Mouse (Mus musculus): Measurements from ENCODE around the gene Msmo1. TPM values are rescaled to one million over a fixed set of nuclear protein-coding genes. Genes with fewer than 3 reads are reported as not detected.

The Msmo1 gene
- total and polyA plus RNA-seq, 3 experiments = 50.6 to 359 (median 107) TPM

GRCm38 (mm10) chr8:64761430-64761829 lies 27.8 kb upstream of the Msmo1 start:
- no peak overlapping the region for H3K27ac ChIP-seq (ENCODE audit: insufficient read depth, low read depth)
- H3K4me1 ChIP-seq (ENCODE audit: control insufficient read depth in 1 of 2, insufficient read depth in 2 of 2) = no peaks in the 10 kb centered on the region
- no peak overlapping the region for H3K4me3 ChIP-seq (replicated peaks in 1 of 3; ENCODE audit: low read depth in 2 of 3, low read length in 2 of 3, poor library complexity in 1 of 3)
- H3K9ac ChIP-seq (ENCODE audit: insufficient read depth, low read depth) = no peak overlapping the region
- no peak overlapping the region for H3K4me2 ChIP-seq (ENCODE audit: insufficient read depth, low read depth, poor library complexity, severe bottlenecking)
- TF ChIP-seq EP300 (IDR thresholded peaks at IDR 0.05; ENCODE audit: low read length) (no peak), MAX (IDR thresholded peaks at IDR 0.05; ENCODE audit: low read length) (no peak), POLR2AphosphoS2 (IDR thresholded peaks at IDR 0.05; ENCODE audit: low read depth, low read length) (no peak), TCF12 (IDR thresholded peaks at IDR 0.05; ENCODE audit: low read depth, low read length) (no peak), MEF2A (IDR thresholded peaks at IDR 0.05; ENCODE audit: borderline replicate concordance, low read depth, low read length) (no peak), PAX5 (IDR thresholded peaks at IDR 0.05; ENCODE audit: low read length) (no peak), CHD1 (IDR thresholded peaks at IDR 0.05; ENCODE audit: low read depth, low read length) (no peak), BHLHE40 (IDR thresholded peaks at IDR 0.05; ENCODE audit: low read depth, low read length) (no peak), RCOR1 (conservative IDR thresholded peaks at IDR 0.05; ENCODE audit: low read depth, low read length) (no peak), USF1 (IDR thresholded peaks at IDR 0.05; ENCODE audit: low read depth, low read length) (no peak), CTCF (conservative IDR thresholded peaks at IDR 0.05 in 1 of 2, IDR thresholded peaks at IDR 0.05 in 1 of 2; ENCODE audit: low read depth in 2 of 2, low read length in 2 of 2) (no peak), ZMIZ1 (IDR thresholded peaks at IDR 0.05; ENCODE audit: low read depth, low read length) (no peak), SMC3 (IDR thresholded peaks at IDR 0.05; ENCODE audit: low read depth, low read length) (no peak), MXI1 (IDR thresholded peaks at IDR 0.05; ENCODE audit: low read depth, low read length) (no peak)
- H3K27me3 ChIP-seq (replicated peaks) = no peaks in the 10 kb centered on the region
- DNase-seq (ENCODE audit: extremely low read depth) = no peak
- peaks cover 9 to 56% of the 10 kb centered on the region in 2 experiments for H3K36me3 ChIP-seq (replicated peaks in 1 of 2; ENCODE audit: control insufficient read depth in 1 of 2, insufficient read depth in 1 of 2, low read length in 1 of 2)
- in situ Hi-C loops (cut with MboI; ENCODE audit: low pct_ligation_motif_present, low pct_unique_long_range_greater_than_20kb, low sequenced_read_pairs) = no loop called here
- dilution Hi-C loops (cut with MboI; ENCODE audit: extremely low pct_ligation_motif_present, extremely low pct_unique_long_range_greater_than_20kb, low sequenced_read_pairs) = no loop called here
- no peaks in the 10 kb centered on the region for H3K9me3 ChIP-seq (replicated peaks; ENCODE audit: low read length)
- H3K79me2 ChIP-seq (replicated peaks; ENCODE audit: control insufficient read depth, extremely low read depth, insufficient read depth, poor library complexity, severe bottlenecking) = no peaks in the 10 kb centered on the region

GRCm38 (mm10) chr8:64757956-64758355 lies 24.4 kb upstream of the Msmo1 start:
- DNase-seq (ENCODE audit: extremely low read depth) = no peak
- Histone ChIP-seq H3K4me1 (ENCODE audit: control insufficient read depth in 1 of 2, insufficient read depth in 2 of 2) (no peaks in the 10 kb centered on the region), H3K4me2 (ENCODE audit: insufficient read depth, low read depth, poor library complexity, severe bottlenecking) (no peak overlapping the region), H3K27me3 (replicated peaks) (no peaks in the 10 kb centered on the region), H3K9ac (ENCODE audit: insufficient read depth, low read depth) (no peak overlapping the region), H3K27ac (ENCODE audit: insufficient read depth, low read depth) (no peak overlapping the region), H3K4me3 (replicated peaks in 1 of 3; ENCODE audit: low read depth in 2 of 3, low read length in 2 of 3, poor library complexity in 1 of 3) (no peak overlapping the region), H3K36me3 (replicated peaks in 1 of 2; ENCODE audit: control insufficient read depth in 1 of 2, insufficient read depth in 1 of 2, low read length in 1 of 2) (peaks cover 20 to 77% of the 10 kb centered on the region in 2 experiments), H3K79me2 (replicated peaks; ENCODE audit: control insufficient read depth, extremely low read depth, insufficient read depth, poor library complexity, severe bottlenecking) (no peaks in the 10 kb centered on the region), H3K9me3 (replicated peaks; ENCODE audit: low read length) (no peaks in the 10 kb centered on the region)
- in situ Hi-C loops (cut with MboI; ENCODE audit: low pct_ligation_motif_present, low pct_unique_long_range_greater_than_20kb, low sequenced_read_pairs) = no loop called here
- dilution Hi-C loops (cut with MboI; ENCODE audit: extremely low pct_ligation_motif_present, extremely low pct_unique_long_range_greater_than_20kb, low sequenced_read_pairs) = no loop called here
- no peak for TF ChIP-seq TBP (conservative IDR thresholded peaks at IDR 0.05; ENCODE audit: low read depth, low read length)
- no peak for TF ChIP-seq ETS1 (conservative IDR thresholded peaks at IDR 0.05; ENCODE audit: low read depth, low read length)
- no peak for TF ChIP-seq ZKSCAN1 (IDR thresholded peaks at IDR 0.05; ENCODE audit: borderline replicate concordance, low read depth, low read length)
- TF ChIP-seq MYC (IDR thresholded peaks at IDR 0.05; ENCODE audit: low read depth, low read length) = no peak
- TF ChIP-seq NELFE (IDR thresholded peaks at IDR 0.05; ENCODE audit: low read depth, low read length) = no peak
- no peak for TF ChIP-seq TCF12 (IDR thresholded peaks at IDR 0.05; ENCODE audit: low read depth, low read length)
- TF ChIP-seq ELF1 (IDR thresholded peaks at IDR 0.05; ENCODE audit: low read depth, low read length) = no peak
- TF ChIP-seq EP300 (IDR thresholded peaks at IDR 0.05; ENCODE audit: low read length) = no peak
- TF ChIP-seq UBTF (IDR thresholded peaks at IDR 0.05; ENCODE audit: low read depth, low read length) = no peak
- no peak for TF ChIP-seq MXI1 (IDR thresholded peaks at IDR 0.05; ENCODE audit: low read depth, low read length)
- TF ChIP-seq NRF1 (IDR thresholded peaks at IDR 0.05; ENCODE audit: low read depth, low read length) = no peak
- TF ChIP-seq GABPA (IDR thresholded peaks at IDR 0.05; ENCODE audit: insufficient replicate concordance, low read depth, low read length) = no peak
- TF ChIP-seq JUND (conservative IDR thresholded peaks at IDR 0.05; ENCODE audit: low read depth, low read length) = no peak
- TF ChIP-seq ZNF384 (IDR thresholded peaks at IDR 0.05; ENCODE audit: low read depth, low read length) = no peak
- no peak for TF ChIP-seq PAX5 (IDR thresholded peaks at IDR 0.05; ENCODE audit: low read length)
- TF ChIP-seq MAZ (IDR thresholded peaks at IDR 0.05; ENCODE audit: low read depth, low read length) = no peak
- no peak for TF ChIP-seq USF2 (conservative IDR thresholded peaks at IDR 0.05; ENCODE audit: low read depth, low read length)
- TF ChIP-seq KAT2A (IDR thresholded peaks at IDR 0.05; ENCODE audit: insufficient replicate concordance, low read length) = no peak

All from CH12.LX (cell line).